Mouse (Mus musculus) cortical plate, adult 2 months (tissue): ENCODE results near the gene Pbxip1.

ENCODE experiments used
- CTCF ChIP-seq: fragments of 200-500 bp; IDR thresholded peaks from 2 replicates; pipeline ENCODE4 v1.5.1; 2011; ENCODE audit warnings: mild to moderate bottlenecking, control low read depth, low read length; ENCODE audit not compliant: insufficient read depth; ENCODE audit errors: extremely low read depth
- POLR2A ChIP-seq: fragments of 200-500 bp; IDR thresholded peaks from 2 replicates; pipeline ENCODE4 v1.6.1; 2011; ENCODE audit warnings: mild to moderate bottlenecking, low read length, control low read depth; ENCODE audit not compliant: insufficient read depth; ENCODE audit errors: extremely low read depth

DNA sequence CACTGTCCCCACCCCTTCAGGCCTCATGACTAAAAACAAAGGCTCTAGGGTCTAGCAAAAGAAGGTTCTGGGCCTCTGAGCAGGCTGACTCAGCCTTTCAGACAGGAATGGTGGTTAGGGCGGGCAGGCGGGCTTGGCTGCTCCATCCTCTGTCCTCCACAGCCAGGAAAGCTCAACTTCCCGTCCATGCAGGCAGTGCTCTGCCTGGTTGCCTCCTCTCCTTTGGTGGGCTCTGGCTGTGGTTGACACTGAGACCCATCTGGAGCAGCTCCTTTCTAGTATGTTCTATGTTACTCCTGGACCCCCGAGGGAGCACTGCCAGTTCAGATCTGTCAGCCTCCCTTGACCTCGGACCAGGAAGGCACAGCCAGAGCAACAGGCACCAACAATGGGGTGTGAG lies 33.8 kb upstream of the Pbxip1 start, which contains the start of gene Lenep:
- TF ChIP-seq POLR2A (no peak), CTCF (no peak)
